Mouse (Mus musculus): ENCODE results near the gene Cep152.

GRCm38 (mm10) chr2:125543646-125544045, 81.3 kb downstream of the Cep152 start:
- TF ChIP-seq CTCF (IDR thresholded peaks at IDR 0.05; ENCODE audit: low read depth) (no peak), EP300 (IDR thresholded peaks at IDR 0.05; ENCODE audit: low read depth) (no peak)

Data from heart, postnatal 0 days (tissue).